Mouse (Mus musculus) C2C12 (cell line): Measurements from ENCODE around the gene Pm20d2. TPM values are rescaled to one million over a fixed set of nuclear protein-coding genes. Genes with fewer than 3 reads are reported as not detected.

Experiments
- H3K27me3 ChIP-seq: one replicate; pipeline ENCODE4 v1.6.1; 2011; ENCODE audit not compliant: control insufficient read depth, insufficient read depth, insufficient read length
- H3K36me3 ChIP-seq: one replicate; pipeline ENCODE4 v1.6.1; 2011; ENCODE audit not compliant: control insufficient read depth, insufficient read depth
- H3K4me3 ChIP-seq: one replicate; pipeline ENCODE4 v1.5.1; 2011; ENCODE audit warnings: mild to moderate bottlenecking, control low read depth; ENCODE audit not compliant: poor library complexity, insufficient read depth, severe bottlenecking
- H3K79me2 ChIP-seq: one replicate; pipeline ENCODE4 v1.6.1; 2011; ENCODE audit not compliant: control insufficient read depth, insufficient read depth
- H3K79me3 ChIP-seq: one replicate; pipeline ENCODE4 v1.6.1; 2011; ENCODE audit warnings: low read depth, control low read depth
- H3ac ChIP-seq: one replicate; pipeline ENCODE3; 2011; ENCODE audit warnings: low read depth; ENCODE audit not compliant: control insufficient read depth, insufficient read length
- CEBPB ChIP-seq: IDR thresholded peaks from one replicate; pipeline ENCODE4 v1.6.1; 2011; ENCODE audit warnings: low read depth, mild to moderate bottlenecking, control low read depth, moderate library complexity
- CTCF ChIP-seq: IDR thresholded peaks from one replicate; pipeline ENCODE4 v1.5.1; 2011; ENCODE audit not compliant: control insufficient read depth, insufficient read depth, insufficient read length
- FOSL1 ChIP-seq: IDR thresholded peaks from one replicate; pipeline ENCODE4 v1.8.0; 2011; ENCODE audit warnings: mild to moderate bottlenecking, low read length; ENCODE audit not compliant: poor library complexity, insufficient read depth, severe bottlenecking
- MAX ChIP-seq: IDR thresholded peaks from one replicate; pipeline ENCODE4 v1.6.1; 2011; ENCODE audit warnings: mild to moderate bottlenecking, control low read depth
- MYOD1 ChIP-seq: IDR thresholded peaks from one replicate; pipeline ENCODE4 v1.6.1; 2011; ENCODE audit warnings: low read depth; ENCODE audit not compliant: control insufficient read depth, insufficient read length
- MYOG ChIP-seq: IDR thresholded peaks from one replicate; pipeline ENCODE4 v1.6.1; 2011; ENCODE audit not compliant: control insufficient read depth, insufficient read length; ENCODE audit errors: extremely low read depth
- USF1 ChIP-seq: IDR thresholded peaks from one replicate; pipeline ENCODE4 v1.6.1; 2011; ENCODE audit warnings: low read depth, mild to moderate bottlenecking, control low read depth, moderate library complexity
- long read RNA-seq, 2 experiments: library from polyadenylated mRNA; unstranded; transcript quantifications; one replicate each; pipeline ENCODE4 v2.0.0; 2019 to 2020
- polyA plus RNA-seq: library from polyadenylated mRNA; unstranded; fragments of >200 nt; fragmentation: generic; extraction: Trizol; gene quantifications from one replicate; pipeline ENCODE4 v1.2.1, GENCODE M21; 2012; ENCODE audit warnings: missing spikeins

The Pm20d2 gene
- not detected for polyA plus RNA-seq
- long read RNA-seq, experiment 1, result 0 reads
- long read RNA-seq, experiment 2, result 0 reads

GRCm38 (mm10) chr4:33189735-33190036 is at the start of gene Pm20d2:
Gene Pm20d2 (minus strand): TSS chr4:33189737.
- Histone ChIP-seq H3K27me3 (peaks cover 25% of the 10 kb centered on the region), H3K79me2 (no peaks in the 10 kb centered on the region), H3K4me3 (no peak within 1 kb of the TSS), H3K36me3 (no peaks in the 10 kb centered on the region), H3ac (peak within 1 kb of the TSS; percentile 3), H3K79me3 (no peaks in the 10 kb centered on the region)
- no peak for TF ChIP-seq CEBPB
- no peak for TF ChIP-seq CTCF
- no peak for TF ChIP-seq MYOG
- TF ChIP-seq USF1, result no peak
- TF ChIP-seq MAX, result no peak
- no peak for TF ChIP-seq FOSL1
- TF ChIP-seq MYOD1, result no peak

GRCm38 (mm10) chr4:33230881-33231280 is 41.3 kb upstream of the Pm20d2 start:
- TF ChIP-seq MYOG (no peak), CTCF (no peak), MAX (no peak), FOSL1 (no peak), MYOD1 (no peak), USF1 (no peak), CEBPB (no peak)
- Histone ChIP-seq H3K79me2 (no peaks in the 10 kb centered on the region), H3ac (no peak overlapping the region), H3K79me3 (no peaks in the 10 kb centered on the region), H3K4me3 (no peak overlapping the region), H3K36me3 (no peaks in the 10 kb centered on the region), H3K27me3 (peaks cover 9% of the 10 kb centered on the region)

- no peak for TF ChIP-seq CTCF
- no peak for TF ChIP-seq MAX
- TF ChIP-seq USF1, result no peak
- no peak for TF ChIP-seq MYOG
- TF ChIP-seq MYOD1, result no peak
- no peak for TF ChIP-seq CEBPB
- TF ChIP-seq FOSL1, result no peak
- no peaks in the 10 kb centered on the region for H3K36me3 ChIP-seq
- H3K4me3 ChIP-seq, result no peak overlapping the region
- H3K27me3 ChIP-seq, result peaks cover 9% of the 10 kb centered on the region
- no peak overlapping the region for H3ac ChIP-seq
- no peaks in the 10 kb centered on the region for H3K79me3 ChIP-seq
- H3K79me2 ChIP-seq, result no peaks in the 10 kb centered on the region
These were observed 40.1 kb upstream of the Pm20d2 start for GRCm38 (mm10) chr4:33229639-33230038.

- peaks cover 3% of the 10 kb centered on the region for H3K27me3 ChIP-seq
These were observed 37.6 kb upstream of the Pm20d2 start for GRCm38 (mm10) chr4:33227164-33227563.

GRCm38 (mm10) chr4:33224003-33224675 is 34.6 kb upstream of the Pm20d2 start:
- Histone ChIP-seq H3K36me3 (no peaks in the 10 kb centered on the region), H3K4me3 (no peak overlapping the region), H3ac (no peak overlapping the region), H3K79me3 (no peaks in the 10 kb centered on the region), H3K27me3 (peaks cover 3% of the 10 kb centered on the region), H3K79me2 (no peaks in the 10 kb centered on the region)
- TF ChIP-seq MYOG, result no peak
- no peak for TF ChIP-seq USF1
- TF ChIP-seq MYOD1, result no peak
- TF ChIP-seq CEBPB, result no peak
- no peak for TF ChIP-seq CTCF
- no peak for TF ChIP-seq MAX
- TF ChIP-seq FOSL1, result no peak

More at GRCm38 (mm10) chr4:33227164-33227563, 37.6 kb upstream of the Pm20d2 start:
- Histone ChIP-seq H3K36me3 (no peaks in the 10 kb centered on the region), H3K79me3 (no peaks in the 10 kb centered on the region), H3K79me2 (no peaks in the 10 kb centered on the region), H3ac (no peak overlapping the region), H3K4me3 (no peak overlapping the region)
- no peak for TF ChIP-seq FOSL1
- no peak for TF ChIP-seq MAX
- TF ChIP-seq MYOD1, result no peak
- TF ChIP-seq CEBPB, result no peak
- no peak for TF ChIP-seq CTCF
- no peak for TF ChIP-seq USF1
- no peak for TF ChIP-seq MYOG
